Mouse (Mus musculus): Measurements from ENCODE around the gene Atp6v0d1. TPM values are rescaled to one million over a fixed set of nuclear protein-coding genes. Genes with fewer than 3 reads are reported as not detected.
A peak's percentile ranks its signal among the peaks of the same experiment; 100 is the strongest.

Atp6v0d1 gene
- polyA plus RNA-seq, 1 experiment from 2014 or later, result 63.7 TPM

- WGBS, result 38% methylated on average over 3 of the region's 3 CpGs
- Histone ChIP-seq H3K27ac (ENCODE audit: low read length) (peak overlapping the region; percentile 20; the same call in 1 of the 2 replicates), H3K4me1 (ENCODE audit: control insufficient read depth, insufficient read depth, low read length) (peaks cover 25% of the 10 kb centered on the region), H3K27me3 (ENCODE audit: control insufficient read depth, insufficient read depth, low read length) (peaks cover 5% of the 10 kb centered on the region; the same call in 1 of the 2 replicates), H3K9ac (ENCODE audit: low read length) (no peak overlapping the region), H3K4me3 (ENCODE audit: low read length) (no peak overlapping the region), H3K9me3 (replicated peaks; ENCODE audit: control insufficient read depth, low read length) (no peaks in the 10 kb centered on the region), H3K4me2 (ENCODE audit: low read depth, low read length) (no peak overlapping the region), H3K36me3 (ENCODE audit: control insufficient read depth, insufficient read depth) (0 out of 2 replicates have a peak, but pooled peaks cover 2% of the 10 kb centered on the region)
- no peak for ATAC-seq (replicated peaks; ENCODE audit: extremely low read depth, insufficient read depth, low FRiP score)
These were observed 88.1 kb downstream of the Atp6v0d1 start for GRCm38 (mm10) chr8:105477792-105478191.

DNA sequence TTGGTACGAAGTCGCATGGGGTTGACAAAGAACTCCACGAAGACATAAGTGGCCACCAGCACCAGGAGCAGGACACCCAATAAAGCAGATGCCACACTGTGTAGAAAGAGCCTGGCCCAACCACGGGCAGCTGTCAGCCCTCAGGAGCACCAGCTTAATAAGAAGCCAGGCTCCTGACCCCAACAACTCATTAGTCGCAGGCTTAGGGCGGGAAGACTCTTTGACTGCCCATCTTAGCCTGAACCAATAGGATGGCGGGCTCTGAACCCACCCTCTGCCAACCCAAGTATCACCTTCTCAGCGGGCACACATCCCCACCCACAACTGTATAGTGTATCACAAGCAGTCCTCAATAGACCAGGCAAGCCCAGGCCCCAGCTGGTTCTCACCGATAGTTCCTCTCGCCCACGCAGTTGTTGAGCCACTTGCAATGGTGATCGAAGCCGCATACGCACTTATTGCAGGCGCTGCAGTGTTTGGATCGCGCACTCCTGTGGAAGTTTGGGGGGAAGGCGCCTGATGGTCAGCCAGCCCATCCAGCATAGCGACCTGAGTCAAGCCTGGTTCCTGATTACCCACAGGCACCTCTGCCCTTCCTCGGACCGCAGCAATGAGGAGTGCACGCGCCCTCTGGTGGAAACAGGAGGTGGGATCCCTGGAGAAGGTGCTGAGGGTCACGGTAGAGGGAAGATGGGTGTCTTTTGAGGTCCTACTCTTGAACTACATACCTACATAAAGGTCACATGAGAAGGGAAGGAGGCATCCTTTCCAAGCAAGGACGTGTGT is 89.0 kb downstream of the Atp6v0d1 start:
- Histone ChIP-seq H3K4me3 (ENCODE audit: low read length) (no peak overlapping the region), H3K36me3 (ENCODE audit: control insufficient read depth, insufficient read depth) (0 out of 2 replicates have a peak, but pooled peaks cover 2% of the 10 kb centered on the region), H3K9ac (ENCODE audit: low read length) (no peak overlapping the region), H3K4me2 (ENCODE audit: low read depth, low read length) (no peak overlapping the region), H3K9me3 (replicated peaks; ENCODE audit: control insufficient read depth, low read length) (no peaks in the 10 kb centered on the region), H3K4me1 (ENCODE audit: control insufficient read depth, insufficient read depth, low read length) (peaks cover 29% of the 10 kb centered on the region), H3K27me3 (ENCODE audit: control insufficient read depth, insufficient read depth, low read length) (peaks cover 7% of the 10 kb centered on the region; the same call in 1 of the 2 replicates), H3K27ac (ENCODE audit: low read length) (no peak overlapping the region)
- WGBS, result 49% methylated on average over 25 of the region's 25 CpGs
- no peak for ATAC-seq (replicated peaks; ENCODE audit: extremely low read depth, insufficient read depth, low FRiP score)

- no peak overlapping the region for H3K9ac ChIP-seq (ENCODE audit: low read length)
- no peaks in the 10 kb centered on the region for H3K9me3 ChIP-seq (replicated peaks; ENCODE audit: control insufficient read depth, low read length)
- H3K4me2 ChIP-seq (ENCODE audit: low read depth, low read length), result no peak overlapping the region
- peaks cover 34% of the 10 kb centered on the region for H3K4me1 ChIP-seq (ENCODE audit: control insufficient read depth, insufficient read depth, low read length)
- WGBS, result 93% methylated on average over 7 of the region's 7 CpGs
- no peak for ATAC-seq (replicated peaks; ENCODE audit: extremely low read depth, insufficient read depth, low FRiP score)
- no peak overlapping the region for H3K27ac ChIP-seq (ENCODE audit: low read length)
- H3K4me3 ChIP-seq (ENCODE audit: low read length), result no peak overlapping the region
- H3K36me3 ChIP-seq (ENCODE audit: control insufficient read depth, insufficient read depth), result 0 out of 2 replicates have a peak, but pooled peaks cover 2% of the 10 kb centered on the region
- H3K27me3 ChIP-seq (ENCODE audit: control insufficient read depth, insufficient read depth, low read length), result peaks cover 7% of the 10 kb centered on the region; the same call in 1 of the 2 replicates
These were observed 89.7 kb downstream of the Atp6v0d1 start for GRCm38 (mm10) chr8:105476161-105476560.

DNA sequence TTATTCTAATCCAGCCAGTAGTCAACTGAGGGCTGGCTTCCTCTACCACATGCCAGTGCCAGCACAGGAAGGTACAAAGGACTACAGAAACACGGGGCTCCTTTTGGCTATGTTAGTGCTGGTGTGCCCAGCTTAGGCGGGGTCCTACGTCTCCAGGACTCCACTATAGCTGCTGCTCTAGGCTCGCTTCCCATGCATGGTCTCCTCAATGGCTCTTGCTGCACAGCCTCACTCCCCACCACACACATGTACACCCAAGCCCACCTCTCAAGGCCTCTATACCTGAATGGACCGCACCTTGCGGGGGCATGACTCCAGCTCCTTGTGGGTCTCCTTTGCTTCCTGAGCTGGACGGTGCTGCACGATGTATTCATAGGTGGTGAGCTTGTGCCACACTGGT is 90.1 kb downstream of the Atp6v0d1 start:
- H3K9me3 ChIP-seq (replicated peaks; ENCODE audit: control insufficient read depth, low read length), result no peaks in the 10 kb centered on the region
- peaks cover 35% of the 10 kb centered on the region for H3K4me1 ChIP-seq (ENCODE audit: control insufficient read depth, insufficient read depth, low read length)
- no peak overlapping the region for H3K4me2 ChIP-seq (ENCODE audit: low read depth, low read length)
- no peak overlapping the region for H3K9ac ChIP-seq (ENCODE audit: low read length)
- 89% methylated on average over 8 of the region's 8 CpGs for WGBS
- H3K4me3 ChIP-seq (ENCODE audit: low read length), result no peak overlapping the region
- no peak overlapping the region for H3K27ac ChIP-seq (ENCODE audit: low read length)
- 0 out of 2 replicates have a peak, but pooled peaks cover 2% of the 10 kb centered on the region for H3K36me3 ChIP-seq (ENCODE audit: control insufficient read depth, insufficient read depth)
- H3K27me3 ChIP-seq (ENCODE audit: control insufficient read depth, insufficient read depth, low read length), result peaks cover 7% of the 10 kb centered on the region; the same call in 1 of the 2 replicates
- ATAC-seq (replicated peaks; ENCODE audit: extremely low read depth, insufficient read depth, low FRiP score), result no peak

DNA sequence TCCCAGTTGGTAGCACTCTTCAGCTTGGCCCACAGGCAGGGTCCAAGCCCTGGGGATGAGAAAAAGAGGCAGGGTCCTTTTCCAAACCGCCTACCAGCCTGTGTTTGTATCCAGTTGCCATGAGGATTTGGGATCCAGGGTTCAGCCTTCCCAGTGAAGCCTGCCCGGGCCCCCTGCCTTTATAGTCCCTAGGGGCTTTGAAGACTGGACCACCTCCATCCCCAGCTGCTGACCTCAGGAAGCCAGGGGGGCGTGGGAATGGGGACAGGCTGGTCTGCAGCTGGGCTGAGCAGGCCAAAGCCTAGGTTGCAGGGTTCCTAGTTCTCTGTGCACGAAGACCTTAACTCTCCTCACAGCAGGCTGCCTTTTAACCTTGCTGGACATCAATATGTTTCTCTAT is 90.6 kb downstream of the Atp6v0d1 start:
- H3K4me2 ChIP-seq (ENCODE audit: low read depth, low read length), result no peak overlapping the region
- H3K27me3 ChIP-seq (ENCODE audit: control insufficient read depth, insufficient read depth, low read length), result peaks cover 7% of the 10 kb centered on the region; the same call in 1 of the 2 replicates
- WGBS, result 77% methylated on average over 4 of the region's 4 CpGs
- ATAC-seq (replicated peaks; ENCODE audit: extremely low read depth, insufficient read depth, low FRiP score), result no peak
- no peaks in the 10 kb centered on the region for H3K9me3 ChIP-seq (replicated peaks; ENCODE audit: control insufficient read depth, low read length)
- no peak overlapping the region for H3K27ac ChIP-seq (ENCODE audit: low read length)
- no peak overlapping the region for H3K4me3 ChIP-seq (ENCODE audit: low read length)
- peaks cover 37% of the 10 kb centered on the region for H3K4me1 ChIP-seq (ENCODE audit: control insufficient read depth, insufficient read depth, low read length)
- H3K36me3 ChIP-seq (ENCODE audit: control insufficient read depth, insufficient read depth), result 0 out of 2 replicates have a peak, but pooled peaks cover 2% of the 10 kb centered on the region
- no peak overlapping the region for H3K9ac ChIP-seq (ENCODE audit: low read length)

DNA sequence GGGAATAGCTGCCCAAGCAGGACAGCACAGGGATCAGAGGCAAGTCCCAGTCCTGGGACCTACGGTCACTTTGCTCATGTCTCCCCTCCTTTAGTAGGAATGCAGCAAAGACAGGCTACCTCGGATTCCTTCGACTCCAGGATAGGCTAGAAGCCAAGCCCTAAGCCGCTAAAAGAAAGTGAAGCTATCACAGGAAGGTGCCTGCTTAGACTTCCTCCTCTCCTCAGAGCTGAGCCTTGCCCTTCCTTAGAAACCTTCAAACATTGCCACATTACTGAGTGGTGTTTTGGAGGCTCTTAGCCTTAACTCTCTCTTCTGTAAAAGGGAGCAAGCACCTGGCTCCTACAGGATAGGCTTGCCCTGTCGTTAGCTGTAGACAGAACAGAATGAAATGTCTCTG is 91.2 kb downstream of the Atp6v0d1 start:
- H3K36me3 ChIP-seq (ENCODE audit: control insufficient read depth, insufficient read depth), result 0 out of 2 replicates have a peak, but pooled peaks cover 2% of the 10 kb centered on the region
- H3K4me2 ChIP-seq (ENCODE audit: low read depth, low read length), result no peak overlapping the region
- no peak overlapping the region for H3K4me3 ChIP-seq (ENCODE audit: low read length)
- no peak overlapping the region for H3K9ac ChIP-seq (ENCODE audit: low read length)
- no peak for ATAC-seq (replicated peaks; ENCODE audit: extremely low read depth, insufficient read depth, low FRiP score)
- H3K9me3 ChIP-seq (replicated peaks; ENCODE audit: control insufficient read depth, low read length), result no peaks in the 10 kb centered on the region
- H3K4me1 ChIP-seq (ENCODE audit: control insufficient read depth, insufficient read depth, low read length), result peaks cover 37% of the 10 kb centered on the region
- 24% methylated on average over 5 of the region's 5 CpGs for WGBS
- H3K27ac ChIP-seq (ENCODE audit: low read length), result no peak overlapping the region
- H3K27me3 ChIP-seq (ENCODE audit: control insufficient read depth, insufficient read depth, low read length), result peaks cover 7% of the 10 kb centered on the region; the same call in 1 of the 2 replicates

MicroRNA genes within 50 kb of the gene (microRNA counts, 519-probe panel; counts per million panel counts)
- 2,512 counts per million, percentile 60 among the panel's probes with 10 or more counts for microRNA mmu-miR-1966

Small RNA genes lying within 50 kb of the gene (microRNA-seq; reads per million reads assigned to microRNA genes)
- not detected for gene Mir1966

Other genes starting within 250 kb of the Atp6v0d1 start
- gene Lrrc29, start 239.8 kb downstream of the Atp6v0d1 start, polyA plus RNA-seq (2015; fragmentation: Nextera tagmentation; extraction: Ambion mirVana), result 0.80 and 0.84 TPM in 2 replicates
- gene Tmem208, start 239.7 kb downstream of the Atp6v0d1 start, polyA plus RNA-seq (2015; fragmentation: Nextera tagmentation; extraction: Ambion mirVana), result 82.1 and 84.2 TPM in 2 replicates
- 1.1 and 2.3 TPM in 2 replicates for gene Fhod1, start 218.1 kb downstream of the Atp6v0d1 start, polyA plus RNA-seq (2015; fragmentation: Nextera tagmentation; extraction: Ambion mirVana)
- 1.1 and 1.4 TPM in 2 replicates for gene Slc9a5, start 217.2 kb downstream of the Atp6v0d1 start, polyA plus RNA-seq (2015; fragmentation: Nextera tagmentation; extraction: Ambion mirVana)
- gene Plekhg4, start 192.8 kb downstream of the Atp6v0d1 start, polyA plus RNA-seq (2015; fragmentation: Nextera tagmentation; extraction: Ambion mirVana), result 0.18 and 0.21 TPM in 2 replicates
- gene Kctd19, start 152.5 kb downstream of the Atp6v0d1 start, polyA plus RNA-seq (2015; fragmentation: Nextera tagmentation; extraction: Ambion mirVana), result 0.07 TPM in 1 of 2 replicates, not detected in the other
- 0.37 and 0.54 TPM in 2 replicates for gene Lrrc36, start 152.5 kb downstream of the Atp6v0d1 start, polyA plus RNA-seq (2015; fragmentation: Nextera tagmentation; extraction: Ambion mirVana)
- 38.7 and 40.0 TPM in 2 replicates for gene Tppp3, start 94.5 kb downstream of the Atp6v0d1 start, polyA plus RNA-seq (2015; fragmentation: Nextera tagmentation; extraction: Ambion mirVana)
- 26.3 and 31.3 TPM in 2 replicates for gene Zdhhc1, start 69.1 kb downstream of the Atp6v0d1 start, polyA plus RNA-seq (2015; fragmentation: Nextera tagmentation; extraction: Ambion mirVana)
- gene Hsd11b2, start 47.3 kb downstream of the Atp6v0d1 start, polyA plus RNA-seq (2015; fragmentation: Nextera tagmentation; extraction: Ambion mirVana), result 0.24 and 0.25 TPM in 2 replicates
- gene Ripor1, start 39.2 kb upstream of the Atp6v0d1 start, polyA plus RNA-seq (2015; fragmentation: Nextera tagmentation; extraction: Ambion mirVana), result 34.0 and 36.2 TPM in 2 replicates
- 72.1 and 80.0 TPM in 2 replicates for gene Ctcf, start 70.5 kb upstream of the Atp6v0d1 start, polyA plus RNA-seq (2015; fragmentation: Nextera tagmentation; extraction: Ambion mirVana)
- 0.71 TPM in 1 of 2 replicates, not detected in the other for gene Agrp, start 71.3 kb upstream of the Atp6v0d1 start, polyA plus RNA-seq (2015; fragmentation: Nextera tagmentation; extraction: Ambion mirVana)
- gene Carmil2, start 120.2 kb upstream of the Atp6v0d1 start, polyA plus RNA-seq (2015; fragmentation: Nextera tagmentation; extraction: Ambion mirVana), result 1.4 and 3.0 TPM in 2 replicates
- gene Acd, start 135.1 kb upstream of the Atp6v0d1 start, polyA plus RNA-seq (2015; fragmentation: Nextera tagmentation; extraction: Ambion mirVana), result 36.4 and 41.7 TPM in 2 replicates
- gene Pard6a, start 135.1 kb upstream of the Atp6v0d1 start, polyA plus RNA-seq (2015; fragmentation: Nextera tagmentation; extraction: Ambion mirVana), result 13.6 and 17.5 TPM in 2 replicates
- gene 4933405L10Rik, start 141.6 kb upstream of the Atp6v0d1 start, polyA plus RNA-seq (2015; fragmentation: Nextera tagmentation; extraction: Ambion mirVana), result 0.16 TPM in 1 of 2 replicates, not detected in the other
- gene Enkd1, start 142.2 kb upstream of the Atp6v0d1 start, polyA plus RNA-seq (2015; fragmentation: Nextera tagmentation; extraction: Ambion mirVana), result 13.1 and 13.6 TPM in 2 replicates
- 7.5 and 12.0 TPM in 2 replicates for gene Gfod2, start 192.6 kb upstream of the Atp6v0d1 start, polyA plus RNA-seq (2015; fragmentation: Nextera tagmentation; extraction: Ambion mirVana)

Measured in heart, embryonic 16.5 days (tissue).